Mouse (Mus musculus) cerebellum, postnatal 10 days (tissue): Measurements from ENCODE around the gene BC005537.

Experiments used
- DNase-seq, 2 experiments: peaks; one replicate each; pipeline ENCODE4 v3.0.0; 2021; ENCODE audit warnings: mixed read lengths in 2 of 2

Gene BC005537

DNA sequence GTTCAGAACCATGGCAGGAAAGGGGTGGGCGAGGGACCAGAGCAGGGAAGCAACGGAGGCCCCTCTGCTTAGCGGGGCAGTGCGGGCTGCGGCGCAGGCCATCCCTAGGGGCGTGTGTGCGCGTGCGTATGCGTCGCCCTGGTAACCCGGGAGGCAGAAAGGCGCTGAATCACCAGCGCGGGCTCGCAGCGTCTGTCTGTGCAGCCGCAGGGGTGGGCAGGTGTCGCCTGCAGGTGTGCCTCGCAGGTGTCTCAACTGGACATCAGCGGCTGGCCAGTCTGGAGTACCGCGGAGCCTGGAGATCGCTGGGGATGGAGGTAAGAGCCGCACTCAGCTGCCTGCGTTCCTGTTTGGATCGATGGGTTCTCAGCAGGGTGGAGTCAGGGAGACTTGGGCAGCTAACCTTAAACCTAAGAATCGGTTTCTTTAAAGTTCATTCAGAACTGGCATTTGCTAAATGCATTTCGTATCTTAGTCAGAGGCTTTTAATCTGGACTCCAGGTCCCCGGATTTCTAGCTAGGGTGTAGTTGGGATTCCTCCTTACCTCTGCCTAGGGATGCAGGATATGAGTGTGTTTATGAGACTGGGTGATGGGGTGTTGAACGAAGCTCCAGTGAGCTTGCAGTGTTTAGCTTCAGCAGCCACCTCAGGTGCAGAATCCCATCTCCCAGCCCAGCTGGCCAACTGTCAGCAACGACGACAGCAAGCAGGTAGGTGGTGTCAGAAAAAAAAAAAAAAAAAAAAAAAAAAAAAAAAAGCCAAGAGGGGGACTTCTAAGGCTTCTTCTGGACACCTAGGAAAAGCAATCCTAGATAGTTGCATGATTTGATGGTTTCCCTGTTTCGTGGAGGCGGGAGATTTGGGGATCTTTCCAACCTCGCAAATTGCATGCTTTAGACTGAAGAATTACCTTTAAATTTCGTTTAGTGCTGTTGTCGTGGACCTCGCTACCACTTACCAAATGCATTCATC, 43.8 kb downstream of the BC005537 start, which contains the start of gene D130043K22Rik:
D130043K22Rik (plus strand) TSS at position 153 of the 973 bp plus-strand sequence.
- peak; percentile 64 to 73 for DNase-seq

DNA sequence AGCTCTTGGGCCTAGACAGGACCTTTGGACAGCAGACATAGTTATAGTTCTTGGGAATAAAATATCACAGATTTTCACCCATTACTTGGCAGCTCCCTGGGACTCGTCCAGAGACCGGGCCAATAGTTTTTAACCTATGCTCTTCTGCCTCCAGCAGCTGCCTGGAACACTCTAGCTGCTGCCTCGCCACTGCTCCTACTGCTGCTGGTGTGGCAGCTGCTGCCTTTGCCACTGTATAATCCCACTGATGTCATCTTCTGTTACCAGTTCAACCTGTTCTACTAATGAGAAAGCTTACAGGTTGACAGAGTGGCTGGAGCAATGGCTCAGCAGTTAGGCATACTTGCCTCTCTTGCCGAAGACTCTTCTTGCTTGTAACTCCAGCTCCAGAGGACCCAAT, 47.9 kb downstream of the BC005537 start:
- no peak for DNase-seq

GRCm38 (mm10) chr13:24851989-24852388, 50.5 kb downstream of the BC005537 start:
- no peak for DNase-seq

DNA sequence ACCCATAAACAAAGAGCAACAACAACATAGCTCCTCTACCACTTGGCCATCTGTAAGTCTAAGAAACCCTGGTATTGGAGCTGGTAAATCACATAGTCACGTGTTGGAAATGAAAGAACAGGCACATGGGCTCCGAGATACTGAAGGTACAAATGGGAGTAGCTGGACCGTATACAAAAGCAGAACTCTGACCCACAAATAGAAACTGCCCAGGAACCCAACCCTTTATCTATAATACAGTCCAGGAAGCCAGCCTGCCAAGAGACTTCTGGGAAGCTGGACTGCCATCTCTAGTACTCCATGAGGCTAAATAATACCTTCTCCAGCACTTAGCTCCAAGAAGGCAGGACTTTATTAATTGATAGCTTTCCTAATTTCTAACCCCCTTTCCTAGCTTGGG, 51.1 kb downstream of the BC005537 start:
- DNase-seq: no peak

GRCm38 (mm10) chr13:24859115-24859514, 57.7 kb downstream of the BC005537 start:
- DNase-seq: no peak

- DNase-seq: no peak
These were observed 59.6 kb downstream of the BC005537 start for GRCm38 (mm10) chr13:24861084-24861483.

DNA sequence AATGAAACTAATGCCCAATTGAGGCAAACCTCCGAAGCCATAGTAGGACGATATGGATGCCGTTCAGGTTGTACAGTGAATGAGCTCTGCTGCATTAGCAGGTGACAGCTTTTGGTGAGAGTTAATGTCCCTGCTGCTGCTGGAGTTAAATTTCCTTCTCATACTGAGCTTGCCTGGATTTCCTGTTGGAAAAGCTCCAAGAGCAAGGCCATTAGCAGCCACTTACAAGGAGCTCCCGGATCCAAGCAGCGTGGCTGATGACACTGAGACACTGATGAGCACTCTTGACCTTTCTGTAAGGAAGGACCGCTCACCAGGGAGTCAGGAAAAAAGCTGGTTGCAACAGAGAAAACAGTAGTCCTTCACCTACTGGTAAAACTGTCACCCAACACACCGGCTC, 60.6 kb downstream of the BC005537 start:
- no peak for DNase-seq

DNA sequence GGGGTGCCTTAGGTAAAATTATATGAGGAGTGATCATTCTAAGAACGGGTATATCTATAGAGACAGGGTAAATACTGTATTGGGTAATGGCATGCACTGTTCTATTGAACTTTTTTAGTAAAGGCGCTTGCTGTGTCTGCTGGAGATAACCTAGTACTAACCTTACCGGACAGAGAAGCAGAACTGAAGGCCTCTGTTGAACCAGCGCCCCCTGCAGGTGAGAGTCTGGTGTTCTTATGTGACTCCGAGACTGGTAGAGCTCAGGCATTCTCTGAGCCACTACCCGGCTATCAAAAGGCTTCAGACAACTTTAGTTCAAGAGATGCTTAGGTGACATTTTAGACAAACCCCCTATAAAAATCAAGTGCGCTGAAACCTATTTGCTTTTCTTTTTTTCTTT, 61.1 kb downstream of the BC005537 start:
- peak; percentile 59 to 62 for DNase-seq
